Mouse (Mus musculus): ENCODE results near the gene Asb15. TPM values are rescaled to one million over a fixed set of nuclear protein-coding genes. Genes with fewer than 3 reads are reported as not detected.

Gene Asb15
- not detected in 2 replicates for polyA plus RNA-seq (2011; ENCODE audit: insufficient read length, low read depth, missing spikeins)

GRCm38 (mm10) chr6:24528064-24528243, at the start of gene Asb15:
Gene Asb15, plus strand, starts transcription at chr6:24528144.
- no peak for TF ChIP-seq POLR2A (IDR thresholded peaks at IDR 0.05; ENCODE audit: low read depth, low read length)
- no peak for TF ChIP-seq CTCF (IDR thresholded peaks at IDR 0.05; ENCODE audit: borderline replicate concordance, insufficient read depth, low read length)
- H3K4me1 ChIP-seq (ENCODE audit: control insufficient read depth, insufficient read depth, low read length) = peaks cover 9% of the 10 kb centered on the region; the same call in 1 of the 2 replicates
- H3K4me3 ChIP-seq (ENCODE audit: insufficient read depth, low read length) = peak within 1 kb of the TSS; percentile 87
- H3K27ac ChIP-seq (ENCODE audit: insufficient read depth, low read length) = 0 out of 2 replicates have a peak within 1 kb of the TSS, but pooled peaks have one; percentile 37

GRCm38 (mm10) chr6:24486530-24486929, 41.4 kb upstream of the Asb15 start:
- Histone ChIP-seq H3K4me1 (ENCODE audit: control insufficient read depth, insufficient read depth, low read length) (no peaks in the 10 kb centered on the region), H3K27ac (ENCODE audit: insufficient read depth, low read length) (no peak overlapping the region), H3K4me3 (ENCODE audit: insufficient read depth, low read length) (no peak overlapping the region)
- TF ChIP-seq CTCF (IDR thresholded peaks at IDR 0.05; ENCODE audit: borderline replicate concordance, insufficient read depth, low read length) = no peak
- no peak for TF ChIP-seq POLR2A (IDR thresholded peaks at IDR 0.05; ENCODE audit: low read depth, low read length)

- H3K4me3 ChIP-seq (ENCODE audit: insufficient read depth, low read length) = no peak overlapping the region
- no peak overlapping the region for H3K27ac ChIP-seq (ENCODE audit: insufficient read depth, low read length)
- TF ChIP-seq CTCF (IDR thresholded peaks at IDR 0.05; ENCODE audit: borderline replicate concordance, insufficient read depth, low read length) (no peak), POLR2A (IDR thresholded peaks at IDR 0.05; ENCODE audit: low read depth, low read length) (no peak)
- no peaks in the 10 kb centered on the region for H3K4me1 ChIP-seq (ENCODE audit: control insufficient read depth, insufficient read depth, low read length)
Measured at GRCm38 (mm10) chr6:24490341-24490740, 37.6 kb upstream of the Asb15 start.

GRCm38 (mm10) chr6:24504141-24504540, 23.8 kb upstream of the Asb15 start:
- no peak for TF ChIP-seq POLR2A (IDR thresholded peaks at IDR 0.05; ENCODE audit: low read depth, low read length)
- no peak for TF ChIP-seq CTCF (IDR thresholded peaks at IDR 0.05; ENCODE audit: borderline replicate concordance, insufficient read depth, low read length)

GRCm38 (mm10) chr6:24514552-24515284, 13.2 kb upstream of the Asb15 start, which contains the start of gene Iqub:
Gene Iqub, minus strand, starts transcription at chr6:24515067.
- TF ChIP-seq CTCF (IDR thresholded peaks at IDR 0.05; ENCODE audit: borderline replicate concordance, insufficient read depth, low read length) (no peak), POLR2A (IDR thresholded peaks at IDR 0.05; ENCODE audit: low read depth, low read length) (no peak)
- H3K4me1 ChIP-seq (ENCODE audit: control insufficient read depth, insufficient read depth, low read length) = no peaks in the 10 kb centered on the region
- H3K27ac ChIP-seq (ENCODE audit: insufficient read depth, low read length) = no peak within 1 kb of the TSS
- H3K4me3 ChIP-seq (ENCODE audit: insufficient read depth, low read length) = no peak within 1 kb of the TSS

More at GRCm38 (mm10) chr6:24504141-24504540, 23.8 kb upstream of the Asb15 start:
- no peak overlapping the region for H3K27ac ChIP-seq (ENCODE audit: insufficient read depth, low read length)
- no peak overlapping the region for H3K4me3 ChIP-seq (ENCODE audit: insufficient read depth, low read length)
- H3K4me1 ChIP-seq (ENCODE audit: control insufficient read depth, insufficient read depth, low read length) = no peaks in the 10 kb centered on the region

GRCm38 (mm10) chr6:24516197-24516596, 11.7 kb upstream of the Asb15 start:
- Histone ChIP-seq H3K4me3 (ENCODE audit: insufficient read depth, low read length) (no peak overlapping the region), H3K4me1 (ENCODE audit: control insufficient read depth, insufficient read depth, low read length) (no peaks in the 10 kb centered on the region), H3K27ac (ENCODE audit: insufficient read depth, low read length) (no peak overlapping the region)
- TF ChIP-seq POLR2A (IDR thresholded peaks at IDR 0.05; ENCODE audit: low read depth, low read length) (no peak), CTCF (IDR thresholded peaks at IDR 0.05; ENCODE audit: borderline replicate concordance, insufficient read depth, low read length) (no peak)

GRCm38 (mm10) chr6:24525705-24526104, 2.2 kb upstream of the Asb15 start:
- Histone ChIP-seq H3K4me3 (ENCODE audit: insufficient read depth, low read length) (no peak overlapping the region), H3K27ac (ENCODE audit: insufficient read depth, low read length) (no peak overlapping the region), H3K4me1 (ENCODE audit: control insufficient read depth, insufficient read depth, low read length) (peaks cover 4% of the 10 kb centered on the region; the same call in 1 of the 2 replicates)
- no peak for TF ChIP-seq POLR2A (IDR thresholded peaks at IDR 0.05; ENCODE audit: low read depth, low read length)

- Histone ChIP-seq H3K27ac (ENCODE audit: insufficient read depth, low read length) (0 out of 2 replicates have a peak within 1 kb of the TSS, but pooled peaks have one; percentile 37), H3K4me1 (ENCODE audit: control insufficient read depth, insufficient read depth, low read length) (peaks cover 9% of the 10 kb centered on the region; the same call in 1 of the 2 replicates), H3K4me3 (ENCODE audit: insufficient read depth, low read length) (peak within 1 kb of the TSS; percentile 87)
- TF ChIP-seq POLR2A (IDR thresholded peaks at IDR 0.05; ENCODE audit: low read depth, low read length) (peak; percentile 84), CTCF (IDR thresholded peaks at IDR 0.05; ENCODE audit: borderline replicate concordance, insufficient read depth, low read length) (no peak)
Measured at GRCm38 (mm10) chr6:24527155-24528063, 535 bp upstream of the Asb15 start, which contains the start of gene Ndufa5. Gene Ndufa5, minus strand, starts transcription at chr6:24528013.

- Histone ChIP-seq H3K4me3 (ENCODE audit: insufficient read depth, low read length) (no peak overlapping the region), H3K4me1 (ENCODE audit: control insufficient read depth, insufficient read depth, low read length) (peaks cover 9% of the 10 kb centered on the region; the same call in 1 of the 2 replicates), H3K27ac (ENCODE audit: insufficient read depth, low read length) (no peak overlapping the region)
- no peak for TF ChIP-seq CTCF (IDR thresholded peaks at IDR 0.05; ENCODE audit: borderline replicate concordance, insufficient read depth, low read length)
- TF ChIP-seq POLR2A (IDR thresholded peaks at IDR 0.05; ENCODE audit: low read depth, low read length) = no peak
Measured at GRCm38 (mm10) chr6:24530166-24530565, 2.2 kb downstream of the Asb15 start.

Data from embryonic fibroblast, embryonic 13.5 days (primary cell).